ENCODE assay signal across 17 mouse cellular contexts in the genomic region with DNA sequence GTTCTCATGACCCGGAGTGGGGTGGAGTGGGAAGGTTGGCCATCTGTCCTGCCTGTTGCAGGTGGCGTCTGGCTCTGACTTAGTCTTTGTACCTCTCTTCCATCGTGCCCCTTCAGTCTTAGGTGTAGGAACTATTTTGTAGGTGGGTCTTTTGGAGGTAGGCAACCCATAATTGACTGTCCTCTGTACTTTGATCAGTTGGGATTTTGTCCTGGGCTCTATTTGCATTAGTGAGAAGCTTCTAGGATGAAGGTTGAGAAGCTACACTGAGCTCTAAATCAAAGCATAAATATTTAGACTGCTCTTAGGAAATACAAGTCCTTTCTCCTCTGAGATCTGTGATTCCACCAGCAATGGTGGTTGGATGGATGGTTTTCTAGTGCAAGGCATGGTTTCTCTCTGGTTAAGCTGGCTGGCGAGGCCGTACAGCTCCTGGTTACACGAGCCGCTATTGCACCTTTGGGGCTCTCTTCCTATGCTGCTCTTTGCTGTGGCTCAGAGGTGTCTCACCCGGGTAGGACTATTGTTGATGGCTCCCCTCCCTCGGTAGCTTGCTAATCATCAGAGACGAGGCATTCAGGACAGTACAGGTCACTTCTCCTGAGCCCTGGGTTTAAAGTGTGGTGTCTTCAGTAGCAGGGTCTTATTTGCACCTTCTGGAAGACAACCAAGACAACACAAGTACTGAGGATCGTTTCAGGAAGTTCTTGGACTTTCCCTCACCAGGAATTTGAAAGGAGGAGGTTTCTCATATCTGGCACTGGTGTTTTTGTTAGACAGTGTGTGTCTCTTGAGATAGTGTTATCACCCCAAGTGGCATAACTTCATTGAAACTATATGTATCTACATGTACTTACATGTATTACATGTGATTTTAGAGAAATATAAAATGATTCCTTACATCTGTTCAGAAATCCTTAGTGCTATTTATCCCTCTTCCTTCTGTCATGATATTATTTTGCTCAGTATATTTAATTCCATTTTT. TPM values are rescaled to one million over a fixed set of nuclear protein-coding genes. Genes with fewer than 3 reads are reported as not detected.
"Had no signal": no experiment of that assay in that cellular context is flagged by ENCODE, and none has a peak within 500 bp of the region (broad histone marks: within the 10 kb centered on the region; RNA-seq: fewer than 3 reads in every experiment).

No protein-coding gene starts in this region.

- H3K27ac ChIP-seq: kidney, postnatal 0 days; limb, embryonic 15.5 days; lung, embryonic 15.5 days; midbrain, embryonic 10.5 days; neural tube, embryonic 15.5 days had no signal

- H3K27me3 ChIP-seq: limb, embryonic 15.5 days; lung, embryonic 15.5 days; neural tube, embryonic 15.5 days had no signal

- DNase-seq: kidney, adult 11 months; kidney, adult 9 months; layer of hippocampus, adult 9-11 months; layer of hippocampus, postnatal 36 days; midbrain, embryonic 14.5 days; right cerebral cortex, adult 18-20 months; thymus, adult 18-20 months; thymus, postnatal 14 days had no signal

- H3K4me3 ChIP-seq: limb, embryonic 15.5 days; lung, embryonic 15.5 days; midbrain, embryonic 10.5 days; myocyte; neural tube, embryonic 15.5 days had no signal

- H3K4me1 ChIP-seq: limb, embryonic 15.5 days; lung, embryonic 15.5 days; neural tube, embryonic 15.5 days had no signal

- H3K9me3 ChIP-seq: limb, embryonic 15.5 days; lung, embryonic 15.5 days; midbrain, embryonic 10.5 days; neural tube, embryonic 15.5 days had no signal

- H3K9ac ChIP-seq: limb, embryonic 15.5 days; lung, embryonic 15.5 days; neural tube, embryonic 15.5 days had no signal

- H3K4me2 ChIP-seq: limb, embryonic 15.5 days; lung, embryonic 15.5 days; neural tube, embryonic 15.5 days had no signal

RNA-seq across cellular contexts. Expression of gene Aldh8a1, which starts 26.3 kb away (rescaled TPM):
- polyA plus RNA-seq: intestine, embryonic 14.5 days; limb, embryonic 11.5 days; limb, embryonic 15.5 days; midbrain, embryonic 14.5 days; myocyte; neural tube, embryonic 11.5 days had no signal
